Mouse (Mus musculus) right cerebral cortex, postnatal 14 days (tissue): Measurements from ENCODE around the gene Mat2b.

Source experiments
- DNase-seq: peaks from one replicate; pipeline ENCODE4 v3.0.0; 2022

Mat2b gene

DNA sequence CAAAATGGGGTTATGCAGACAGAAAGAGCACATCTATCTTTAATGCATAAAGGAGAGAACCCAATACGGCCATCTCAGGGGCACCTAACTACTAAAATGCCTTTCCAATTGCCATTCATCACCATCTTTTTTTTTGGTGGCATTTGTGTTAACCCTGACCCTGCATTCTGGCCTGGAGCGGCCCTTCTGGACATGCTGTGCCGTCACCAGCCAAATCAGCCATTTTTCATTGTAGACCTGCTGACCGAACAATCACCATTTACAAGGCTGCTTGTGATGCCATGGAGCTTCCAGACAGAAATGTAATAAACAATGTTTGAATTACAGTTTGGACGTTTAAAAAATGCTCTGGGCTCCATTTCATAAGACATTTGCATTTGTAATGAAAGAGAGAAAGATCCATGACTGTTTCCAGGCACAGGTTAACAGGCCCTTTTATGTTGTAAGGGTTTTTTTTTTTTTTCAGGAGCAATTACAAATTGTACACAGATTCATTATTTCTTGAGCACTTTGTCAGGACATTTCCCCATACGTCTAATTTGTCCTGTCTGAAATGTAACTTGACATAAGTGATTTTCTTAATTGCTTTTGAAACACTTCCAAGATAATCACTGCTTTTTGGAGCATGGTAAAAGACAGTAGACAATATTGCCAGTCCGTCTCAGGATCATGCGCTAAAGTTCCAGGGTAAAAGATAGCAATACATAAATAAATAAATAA lies 45.1 kb downstream of the Mat2b start:
- DNase-seq = no peak

DNA sequence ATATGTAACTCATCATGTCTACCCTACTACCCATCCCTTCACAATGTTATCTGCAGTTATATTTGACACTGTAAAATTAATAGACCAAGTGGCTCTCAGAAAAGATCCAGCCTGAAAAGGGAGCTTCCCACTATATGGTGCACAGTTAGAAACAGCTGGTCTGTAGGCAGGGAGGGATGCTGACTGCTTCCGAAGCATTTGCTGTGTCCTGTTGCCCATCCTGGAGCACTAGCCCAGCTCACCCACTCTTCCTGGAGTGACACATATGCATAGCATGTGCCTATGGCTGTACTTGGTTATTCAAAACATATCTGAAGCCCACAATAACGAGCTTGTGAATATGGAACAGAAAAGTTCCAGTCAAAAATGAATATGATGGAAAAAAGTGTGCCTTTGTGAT lies 47.8 kb downstream of the Mat2b start:
- DNase-seq = no peak
